Mouse (Mus musculus) fat pad, adult 2 months (tissue): ENCODE results near the gene Olfr686.

Experiments
- DNase-seq: peaks from one replicate; pipeline ENCODE4 v3.0.0-alpha.2; 2011; ENCODE audit warnings: low read depth, low spot score; ENCODE audit errors: extremely low read depth

The Olfr686 gene

GRCm38 (mm10) chr7:105207385-105207784 lies at the start of gene Olfr686:
Gene Olfr686 (minus strand): TSS chr7:105207485.
- DNase-seq: no peak

GRCm38 (mm10) chr7:105256656-105257055 lies 49.4 kb upstream of the Olfr686 start:
- no peak for DNase-seq

DNA sequence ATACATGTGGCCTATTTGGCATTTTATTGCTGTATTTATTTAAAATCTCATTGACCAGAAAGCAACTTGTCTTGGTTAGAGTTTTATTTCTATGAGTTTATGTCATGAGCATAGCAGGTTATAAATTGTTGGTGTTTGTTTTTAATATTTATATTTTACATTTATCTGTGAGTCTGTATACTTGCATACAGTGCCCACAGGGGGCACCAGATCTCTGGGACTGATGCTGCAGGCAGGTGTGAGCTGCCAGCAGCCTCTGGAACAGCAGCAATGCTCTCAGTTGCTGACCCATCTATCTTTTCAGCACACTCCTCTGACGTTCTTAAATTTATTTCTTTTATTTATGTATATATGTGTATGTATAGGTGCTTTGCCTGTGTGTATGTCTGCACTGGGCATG lies 40.9 kb upstream of the Olfr686 start:
- no peak for DNase-seq

DNA sequence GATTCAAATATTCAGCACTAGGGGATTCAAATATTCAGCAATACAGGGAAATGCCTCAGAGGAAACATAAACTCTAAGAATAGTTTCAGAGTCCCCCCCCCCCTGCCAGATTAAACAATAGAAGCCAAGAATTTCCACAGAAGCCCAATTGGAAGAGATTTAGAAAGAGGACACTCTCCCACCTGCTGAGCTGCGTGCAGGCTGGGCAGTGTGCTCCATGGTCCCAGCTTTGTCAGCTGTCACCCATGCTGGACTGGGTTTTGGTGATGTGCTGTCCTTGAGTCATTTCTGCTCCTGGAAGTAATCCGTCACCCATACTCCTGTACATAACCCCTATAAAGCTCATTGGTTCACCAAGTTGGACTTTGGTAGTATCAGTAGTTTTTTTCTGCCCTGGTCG lies 40.4 kb upstream of the Olfr686 start:
- DNase-seq: no peak

DNA sequence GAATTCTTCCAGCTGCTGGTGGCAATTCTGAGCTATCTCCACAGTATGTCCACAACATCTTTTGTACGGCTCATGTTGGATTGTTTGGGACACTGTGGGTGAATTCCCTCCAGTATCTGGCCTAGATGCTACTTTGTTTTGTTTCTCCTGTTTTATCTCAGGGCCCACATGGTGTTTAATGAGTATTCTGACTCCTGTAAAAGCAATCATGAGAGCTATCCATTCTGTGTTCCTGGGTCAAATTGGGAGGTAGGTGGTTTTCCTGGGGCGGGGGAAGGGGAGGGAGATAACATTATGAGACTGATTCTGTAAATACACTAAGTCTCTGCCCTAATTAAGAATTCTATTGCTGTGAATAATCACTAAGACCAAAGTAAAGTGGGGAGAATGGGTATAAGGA lies 22.1 kb upstream of the Olfr686 start:
- DNase-seq: no peak

DNA sequence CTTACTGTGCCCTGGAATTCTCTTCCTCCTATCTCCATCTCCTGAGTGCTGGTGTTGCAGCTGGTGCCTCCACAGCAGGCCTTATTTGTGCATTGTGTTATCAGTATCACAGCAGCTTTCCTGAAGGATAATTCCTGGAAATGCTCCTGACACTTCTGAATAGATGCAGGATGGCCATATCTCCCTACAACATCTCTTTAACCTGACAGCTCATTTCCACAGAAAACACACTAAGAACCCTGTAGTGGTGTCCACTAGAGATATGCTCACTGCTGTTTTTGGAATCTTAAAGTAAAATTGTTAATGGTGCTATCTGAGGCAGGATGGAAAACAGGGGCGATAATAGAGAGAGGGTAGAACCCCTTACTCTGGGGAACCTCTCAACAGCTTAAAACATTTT lies 20.9 kb upstream of the Olfr686 start:
- DNase-seq: no peak

DNA sequence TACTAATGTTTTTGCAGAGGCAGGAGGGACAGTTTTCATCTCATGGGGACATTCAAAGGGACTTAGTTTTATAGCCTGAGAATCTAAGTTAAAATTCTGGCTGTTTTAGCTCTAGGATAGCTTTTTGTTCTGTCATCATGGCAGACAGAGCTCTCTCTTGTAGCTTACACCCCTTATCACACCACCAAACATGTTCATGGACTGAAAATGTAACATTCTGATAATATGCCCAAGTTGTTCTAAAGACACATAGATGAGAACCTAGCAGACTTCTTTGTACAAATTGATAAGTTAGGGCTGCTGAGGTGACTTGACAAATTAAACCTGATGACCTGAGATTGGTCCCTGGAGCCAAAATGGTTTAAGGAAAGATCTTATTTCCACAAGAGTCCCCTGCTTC lies 19.4 kb upstream of the Olfr686 start:
- no peak for DNase-seq

GRCm38 (mm10) chr7:105226072-105226471 lies 18.8 kb upstream of the Olfr686 start:
- no peak for DNase-seq

DNA sequence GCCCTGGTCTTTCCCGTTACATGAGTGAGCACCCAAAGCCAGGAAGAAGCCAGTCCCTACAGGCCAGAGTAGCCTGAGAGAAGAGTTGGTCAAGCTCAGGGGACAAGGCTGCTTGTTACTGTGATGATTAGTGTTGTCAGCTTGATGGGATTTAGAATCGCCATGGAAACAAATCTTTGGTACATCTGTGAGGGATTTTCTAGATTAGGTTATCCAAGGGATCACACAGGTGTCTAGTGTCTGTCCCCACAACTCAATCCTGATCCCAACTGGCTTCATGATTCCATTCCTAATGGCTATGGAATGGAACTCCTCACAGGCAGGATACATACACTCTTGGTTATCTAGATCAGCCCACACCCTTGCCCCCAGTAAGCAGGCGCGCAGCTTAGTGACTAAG lies 11.0 kb upstream of the Olfr686 start:
- DNase-seq: no peak

GRCm38 (mm10) chr7:105214761-105215160 lies 7.5 kb upstream of the Olfr686 start:
- no peak for DNase-seq

DNA sequence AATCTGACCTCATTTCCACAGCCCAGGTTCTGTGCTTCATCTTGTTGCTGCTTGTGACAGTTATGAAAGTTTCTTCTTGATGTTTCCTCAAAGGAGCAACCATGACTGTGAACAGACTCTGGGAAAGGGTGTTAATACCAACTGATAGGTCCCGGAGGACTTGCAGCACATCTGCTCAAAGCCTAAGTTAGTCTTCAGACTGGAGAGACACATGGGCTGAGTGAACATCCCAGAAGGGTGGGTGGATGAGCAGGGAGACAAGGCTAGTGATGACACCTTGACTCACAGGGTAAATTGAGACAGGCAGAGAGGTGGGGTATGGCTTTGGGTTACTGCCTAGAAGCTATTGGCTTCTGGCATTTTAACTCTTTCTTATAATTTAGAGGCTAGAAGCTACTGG lies 21.4 kb downstream of the Olfr686 start, which contains the start of gene Olfr685:
Olfr685 (minus strand) TSS at position 101 of the 400 bp plus-strand sequence.
- DNase-seq: no peak

DNA sequence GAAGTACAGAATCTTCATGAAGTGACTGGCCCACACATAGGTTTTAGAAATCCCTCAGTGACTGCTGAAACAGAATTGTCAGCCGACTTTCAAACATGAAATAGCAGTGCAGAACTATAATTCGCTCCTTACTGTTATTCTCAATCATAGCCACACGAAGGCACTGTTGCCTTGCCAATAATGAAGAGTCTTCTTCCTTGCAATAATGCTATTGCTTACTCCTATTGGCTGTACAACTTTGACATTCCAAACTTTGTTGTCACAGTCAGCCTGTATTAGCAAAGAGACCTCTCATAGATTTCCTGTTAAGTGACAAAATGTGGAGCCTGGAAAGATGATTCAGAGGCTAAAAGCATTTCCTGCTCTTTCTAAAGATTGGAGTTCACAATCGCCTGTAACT lies 36.5 kb downstream of the Olfr686 start:
- DNase-seq: no peak

DNA sequence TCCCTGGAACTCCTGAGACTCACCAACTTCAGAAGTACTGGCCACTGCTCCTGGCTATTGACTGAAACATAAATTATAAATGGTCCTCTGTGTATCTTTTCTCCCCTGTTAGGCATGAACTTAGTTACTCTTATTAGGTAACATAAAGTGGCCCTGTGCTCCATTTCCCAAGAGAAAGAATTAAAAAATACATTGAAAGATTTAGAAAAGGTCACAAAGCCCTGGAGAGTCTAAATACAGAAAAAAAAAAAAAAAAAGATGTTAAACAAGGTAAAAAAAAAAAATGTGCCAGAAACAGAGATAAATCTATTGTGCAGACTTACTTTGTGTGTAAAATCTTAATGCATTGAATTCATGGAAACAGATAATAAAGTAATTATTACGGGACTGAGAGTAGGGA lies 43.7 kb downstream of the Olfr686 start, which contains the start of gene Olfr684:
Olfr684 (minus strand) TSS at position 101 of the 400 bp plus-strand sequence.
- DNase-seq: no peak
